Mouse (Mus musculus): ENCODE results near the gene Olfr1084. TPM values are rescaled to one million over a fixed set of nuclear protein-coding genes. Genes with fewer than 3 reads are reported as not detected.
"Not testable (repeated sequence)": the region's sequence is repeated elsewhere in the genome, so short reads cannot be mapped to it uniquely, and the experiment has no call there.

Gene Olfr1084
- not detected in 2 replicates for total RNA-seq (2017)

- not testable (repeated sequence) for ATAC-seq (replicated peaks in 1 of 2; ENCODE audit: insufficient read depth in 1 of 2, low FRiP score in 2 of 2, low TSS enrichment in 1 of 2, low read depth in 1 of 2, poor library complexity in 2 of 2, severe bottlenecking in 2 of 2)
Measured at GRCm38 (mm10) chr2:86639625-86640024, at the start of gene Olfr1084. Gene Olfr1084, minus strand, starts transcription at chr2:86639725.

- no peak for ATAC-seq (replicated peaks in 1 of 2; ENCODE audit: insufficient read depth in 1 of 2, low FRiP score in 2 of 2, low TSS enrichment in 1 of 2, low read depth in 1 of 2, poor library complexity in 2 of 2, severe bottlenecking in 2 of 2)
Measured at GRCm38 (mm10) chr2:86679992-86680391, 40.5 kb upstream of the Olfr1084 start, which contains the start of gene Olfr1086. Gene Olfr1086, minus strand, starts transcription at chr2:86680092.

- ATAC-seq (replicated peaks in 1 of 2; ENCODE audit: insufficient read depth in 1 of 2, low FRiP score in 2 of 2, low TSS enrichment in 1 of 2, low read depth in 1 of 2, poor library complexity in 2 of 2, severe bottlenecking in 2 of 2): no peak
Measured at GRCm38 (mm10) chr2:86661919-86662318, 22.4 kb upstream of the Olfr1084 start, which contains the start of gene Olfr1085. Gene Olfr1085, minus strand, starts transcription at chr2:86662019.

- not testable (repeated sequence) for ATAC-seq (replicated peaks in 1 of 2; ENCODE audit: insufficient read depth in 1 of 2, low FRiP score in 2 of 2, low TSS enrichment in 1 of 2, low read depth in 1 of 2, poor library complexity in 2 of 2, severe bottlenecking in 2 of 2)
Measured at GRCm38 (mm10) chr2:86598866-86599265, 40.7 kb downstream of the Olfr1084 start, which contains the start of gene Olfr1082. Gene Olfr1082, minus strand, starts transcription at chr2:86598966.

Other genes starting within 250 kb of the Olfr1084 start
- gene Olfr1061, start 225.7 kb downstream of the Olfr1084 start, total RNA-seq (2017): not detected in 2 replicates
- gene Olfr1062, start 213.0 kb downstream of the Olfr1084 start, total RNA-seq (2017): not detected in 2 replicates
- gene Olfr1065, start 189.1 kb downstream of the Olfr1084 start, total RNA-seq (2017): not detected in 2 replicates
- not detected in 2 replicates for gene Olfr1066, start 183.5 kb downstream of the Olfr1084 start, total RNA-seq (2017)
- gene Olfr228, start 152.3 kb downstream of the Olfr1084 start, total RNA-seq (2017): not detected in 2 replicates
- gene Olfr1076, start 131.3 kb downstream of the Olfr1084 start, total RNA-seq (2017): not detected in 2 replicates
- not detected in 2 replicates for gene Olfr1079, start 97.2 kb downstream of the Olfr1084 start, total RNA-seq (2017)
- gene Olfr1080, start 81.5 kb downstream of the Olfr1084 start, total RNA-seq (2017): not detected in 2 replicates
- not detected in 2 replicates for gene Olfr1082, start 40.8 kb downstream of the Olfr1084 start, total RNA-seq (2017)
- gene Olfr1085, start 22.3 kb upstream of the Olfr1084 start, total RNA-seq (2017): not detected in 2 replicates
- gene Olfr1086, start 40.4 kb upstream of the Olfr1084 start, total RNA-seq (2017): not detected in 2 replicates
- not detected in 2 replicates for gene Olfr1087, start 58.7 kb upstream of the Olfr1084 start, total RNA-seq (2017)
- not detected in 2 replicates for gene Olfr1089, start 94.0 kb upstream of the Olfr1084 start, total RNA-seq (2017)
- gene Olfr1090, start 119.3 kb upstream of the Olfr1084 start, total RNA-seq (2017): not detected in 2 replicates
- not detected in 2 replicates for gene Olfr1093, start 142.8 kb upstream of the Olfr1084 start, total RNA-seq (2017)
- not detected in 2 replicates for gene Olfr141, start 170.3 kb upstream of the Olfr1084 start, total RNA-seq (2017)
- gene Olfr1094, start 184.9 kb upstream of the Olfr1084 start, total RNA-seq (2017): not detected in 2 replicates
- gene Olfr1095, start 212.0 kb upstream of the Olfr1084 start, total RNA-seq (2017): not detected in 2 replicates
- not detected in 2 replicates for gene Gm13723, start 235.1 kb upstream of the Olfr1084 start, total RNA-seq (2017)

Data from hematopoietic stem cell, adult 5-6 weeks (primary cell).